Mouse (Mus musculus) thymus, adult 2 months (tissue): ENCODE results near the gene Adra1d.

Experiments used
- CTCF ChIP-seq: fragments of 200-500 bp; IDR thresholded peaks from 2 replicates; pipeline ENCODE4 v1.5.1; 2012; ENCODE audit warnings: mild to moderate bottlenecking, control low read depth, low read length, moderate library complexity, borderline replicate concordance; ENCODE audit not compliant: control insufficient read depth, poor library complexity, insufficient read depth; ENCODE audit errors: extremely low read depth
- POLR2A ChIP-seq: fragments of 200-500 bp; IDR thresholded peaks from 2 replicates; pipeline ENCODE4 v1.6.1; 2012; ENCODE audit warnings: mild to moderate bottlenecking, low read length, control low read depth, moderate library complexity; ENCODE audit not compliant: control insufficient read depth, poor library complexity, insufficient read depth; ENCODE audit errors: extremely low read depth

- no peak for TF ChIP-seq CTCF
- no peak for TF ChIP-seq POLR2A
Observed at GRCm38 (mm10) chr2:131562586-131563122, 571 bp upstream of the Adra1d start.
